Mouse (Mus musculus) embryonic facial prominence, embryonic 11.5 days (tissue): ENCODE measurements around the gene Tmem72. TPM values are rescaled to one million over a fixed set of nuclear protein-coding genes. Genes with fewer than 3 reads are reported as not detected.

Experiments used
- ATAC-seq: fragments of 200-750 bp; cut with Nextera tagmentation; replicated peaks from 2 replicates; pipeline ENCODE4 v1.8.0; 2017; ENCODE audit warnings: low read depth; ENCODE audit not compliant: insufficient number of reproducible peaks, low FRiP score, low TSS enrichment
- DNase-seq: peaks from one replicate; pipeline ENCODE4 v3.0.0-alpha.2; 2015; ENCODE audit warnings: low spot score
- H3K27ac ChIP-seq: fragments of 300-500 bp; sonication (generic); replicated peaks from 2 replicates; pipeline ENCODE4 v1.5.1; 2014; ENCODE audit warnings: mild to moderate bottlenecking, low read depth, low read length, control low read depth
- H3K27me3 ChIP-seq: fragments of 300-500 bp; sonication (generic); 2 replicates; pipeline ENCODE4 v1.6.1; 2014; ENCODE audit warnings: mild to moderate bottlenecking, low read length, moderate library complexity, mixed read lengths; ENCODE audit not compliant: control insufficient read depth, insufficient read depth
- H3K36me3 ChIP-seq: fragments of 300-500 bp; sonication (generic); replicated peaks from 2 replicates; pipeline ENCODE4 v1.6.1; 2014; ENCODE audit warnings: low read depth, mild to moderate bottlenecking, low read length, moderate library complexity, mixed read lengths; ENCODE audit not compliant: control insufficient read depth, insufficient read depth
- H3K4me1 ChIP-seq: fragments of 300-500 bp; sonication (generic); 2 replicates; pipeline ENCODE4 v1.6.1; 2014; ENCODE audit warnings: low read length, mixed read lengths; ENCODE audit not compliant: control insufficient read depth, insufficient read depth
- H3K4me2 ChIP-seq: fragments of 300-500 bp; sonication (generic); 2 replicates; pipeline ENCODE4 v1.6.1; 2014; ENCODE audit warnings: low read depth, mild to moderate bottlenecking, control low read depth, low read length, moderate library complexity
- H3K4me3 ChIP-seq: fragments of 300-500 bp; sonication (generic); 2 replicates; pipeline ENCODE4 v1.5.1; 2014; ENCODE audit warnings: low read depth, low read length, control low read depth
- H3K9ac ChIP-seq: fragments of 300-500 bp; sonication (generic); replicated peaks from 2 replicates; pipeline ENCODE4 v1.6.1; 2014; ENCODE audit warnings: mild to moderate bottlenecking, control low read depth, low read length
- H3K9me3 ChIP-seq: fragments of 300-500 bp; sonication (generic); replicated peaks from 2 replicates; pipeline ENCODE4 v1.6.1; 2016; ENCODE audit warnings: mild to moderate bottlenecking, low read length, inconsistent platforms, mixed read lengths; ENCODE audit not compliant: control insufficient read depth
- WGBS: fragments of 180-500 bp; shearing (Covaris S2); extraction: QIAGEN DNeasy Blood & Tissue Kit; methylation state at CpG from one replicate; pipeline ENCODE4 v1.1.7; 2014; 5-methylcytosine and 5-hydroxymethylcytosine counted together
- polyA plus RNA-seq: library from polyadenylated mRNA; unstranded; fragments of >200 nt; fragmentation: Nextera tagmentation; extraction: Ambion mirVana; gene quantifications from 2 replicates; pipeline ENCODE4 v1.2.1, GENCODE M21; 2014

The Tmem72 gene
- polyA plus RNA-seq, 1 experiment from 2014 or later, result 0.07 TPM

DNA sequence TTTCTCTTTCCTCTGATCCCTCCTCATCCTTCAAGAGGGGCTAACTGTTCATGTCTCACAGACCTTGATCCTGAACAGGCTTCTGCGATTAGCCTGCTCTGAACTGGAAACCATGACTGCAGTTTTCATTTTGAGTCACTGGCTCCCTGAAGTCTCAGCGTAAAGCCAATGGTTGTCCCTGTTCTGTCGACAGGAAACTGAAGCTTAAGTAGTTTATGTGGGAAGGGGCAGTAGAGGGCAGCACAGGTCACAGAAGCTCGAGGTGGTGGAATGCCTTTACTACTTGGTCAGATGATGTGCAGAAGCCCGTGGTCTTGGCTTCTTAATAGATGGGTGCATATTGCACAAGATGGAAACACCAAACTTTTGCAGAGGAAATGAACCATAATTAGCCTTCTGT, 4.7 kb downstream of the Tmem72 start:
- Histone ChIP-seq H3K4me2 (no peak overlapping the region), H3K4me3 (no peak overlapping the region), H3K4me1 (no peaks in the 10 kb centered on the region), H3K27me3 (no peaks in the 10 kb centered on the region), H3K27ac (no peak overlapping the region), H3K9ac (no peak overlapping the region), H3K9me3 (no peaks in the 10 kb centered on the region), H3K36me3 (no peaks in the 10 kb centered on the region)
- DNase-seq (peak; percentile 8), ATAC-seq (no peak)
- WGBS, result 27% methylated on average over 5 of the region's 5 CpGs

DNA sequence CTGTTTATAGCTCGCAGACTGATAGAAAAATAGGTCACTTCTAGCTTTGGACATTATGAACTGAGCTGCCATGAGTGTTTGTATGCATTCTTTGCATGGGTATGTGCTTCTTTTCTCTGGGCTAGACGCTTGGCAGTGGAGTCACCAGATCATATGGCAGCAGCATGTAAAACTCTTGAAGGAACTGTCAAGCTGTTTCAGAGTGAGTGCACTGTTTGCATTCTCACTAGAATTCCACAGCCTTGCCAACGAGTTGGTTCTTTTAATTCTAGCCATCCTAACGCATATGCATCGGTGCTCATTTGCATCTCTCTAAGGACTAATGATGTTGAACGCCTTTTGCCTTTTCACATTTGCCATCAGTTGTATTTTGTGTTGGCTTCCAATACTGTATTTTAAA, 12.4 kb downstream of the Tmem72 start:
- H3K27me3 ChIP-seq, result no peaks in the 10 kb centered on the region
- H3K9me3 ChIP-seq, result no peaks in the 10 kb centered on the region
- H3K4me3 ChIP-seq, result no peak overlapping the region
- no peak overlapping the region for H3K4me2 ChIP-seq
- H3K36me3 ChIP-seq, result no peaks in the 10 kb centered on the region
- no peak overlapping the region for H3K27ac ChIP-seq
- H3K4me1 ChIP-seq, result no peaks in the 10 kb centered on the region
- no peak overlapping the region for H3K9ac ChIP-seq
- ATAC-seq (no peak), DNase-seq (no peak)
- WGBS, result 78% methylated on average over 6 of the region's 6 CpGs

DNA sequence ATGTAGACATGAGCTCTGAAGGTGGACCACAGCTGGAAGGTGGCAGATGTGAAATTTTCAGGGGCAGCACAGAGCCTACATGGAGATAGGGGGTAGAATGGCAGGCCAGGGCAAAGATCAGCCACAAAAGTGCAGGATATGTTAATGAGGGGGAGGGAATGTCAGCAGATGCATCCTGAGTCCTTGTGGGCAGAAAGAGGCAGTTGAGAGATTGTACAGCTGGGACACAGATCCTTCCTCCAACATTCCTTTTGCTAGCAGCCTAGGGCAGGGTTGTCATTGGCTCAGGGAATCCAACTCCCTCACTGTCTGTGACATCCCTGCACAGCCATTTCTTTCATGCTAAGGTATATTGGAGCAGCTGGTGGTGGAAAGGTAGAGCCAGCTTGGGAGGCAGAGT, 15.9 kb downstream of the Tmem72 start:
- Histone ChIP-seq H3K9me3 (no peaks in the 10 kb centered on the region), H3K4me3 (no peak overlapping the region), H3K27ac (no peak overlapping the region), H3K36me3 (no peaks in the 10 kb centered on the region), H3K9ac (no peak overlapping the region), H3K27me3 (no peaks in the 10 kb centered on the region), H3K4me2 (no peak overlapping the region), H3K4me1 (no peaks in the 10 kb centered on the region)
- ATAC-seq, result no peak
- DNase-seq, result no peak

DNA sequence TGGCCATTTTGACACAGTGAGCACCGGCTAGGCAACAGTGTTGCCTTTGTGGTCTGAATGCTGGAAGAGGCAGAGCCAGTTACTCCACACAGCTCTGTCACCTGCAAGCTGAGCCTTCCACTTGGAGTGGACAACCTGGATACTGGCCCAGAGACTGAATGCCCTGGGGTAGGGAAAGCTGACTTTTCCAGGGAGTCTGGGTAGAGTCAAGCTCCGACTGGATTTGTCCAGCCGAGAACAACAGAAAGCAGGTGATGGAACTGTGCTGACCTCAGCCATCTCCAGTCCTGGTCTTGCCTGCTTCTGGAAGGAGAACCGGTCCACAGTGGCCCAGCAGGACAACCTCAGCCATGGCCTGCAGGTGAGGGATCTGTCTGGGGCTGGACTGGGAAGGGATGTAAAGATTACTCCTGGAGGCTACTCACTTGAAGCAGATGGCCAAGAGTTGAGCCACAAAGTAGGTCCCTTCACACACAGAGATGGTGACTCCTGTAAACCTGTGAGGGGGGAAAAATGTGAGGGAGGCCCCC, 18.8 kb downstream of the Tmem72 start:
- Histone ChIP-seq H3K4me2 (no peak overlapping the region), H3K4me1 (no peaks in the 10 kb centered on the region), H3K27me3 (no peaks in the 10 kb centered on the region), H3K27ac (no peak overlapping the region), H3K4me3 (no peak overlapping the region), H3K9me3 (no peaks in the 10 kb centered on the region), H3K9ac (no peak overlapping the region), H3K36me3 (no peaks in the 10 kb centered on the region)
- DNase-seq (no peak), ATAC-seq (no peak)
- 82% methylated on average over 4 of the region's 4 CpGs for WGBS

DNA sequence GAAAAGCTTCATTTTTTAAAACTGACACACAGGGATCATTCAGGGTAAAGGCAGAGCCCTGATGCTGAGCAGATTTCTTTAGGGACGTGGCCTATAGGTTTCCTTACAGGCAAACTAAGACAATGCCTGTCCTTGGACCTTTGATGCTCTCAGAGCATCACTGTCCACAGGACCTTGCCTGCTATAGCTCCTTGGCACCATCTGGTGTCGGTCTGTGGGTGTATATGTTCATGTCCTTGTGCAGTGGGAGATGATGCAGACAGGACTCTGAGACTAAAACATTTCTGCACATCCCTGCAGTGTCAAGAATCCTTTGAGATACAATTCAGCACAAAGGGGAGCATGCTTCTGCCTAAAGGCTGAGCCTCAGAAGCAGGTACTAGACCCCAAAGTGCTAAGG, 19.3 kb downstream of the Tmem72 start:
- no peak overlapping the region for H3K27ac ChIP-seq
- no peaks in the 10 kb centered on the region for H3K27me3 ChIP-seq
- H3K4me3 ChIP-seq, result no peak overlapping the region
- no peaks in the 10 kb centered on the region for H3K9me3 ChIP-seq
- no peaks in the 10 kb centered on the region for H3K36me3 ChIP-seq
- H3K4me1 ChIP-seq, result no peaks in the 10 kb centered on the region
- H3K9ac ChIP-seq, result no peak overlapping the region
- no peak for ATAC-seq
- H3K4me2 ChIP-seq, result no peak overlapping the region
- no peak for DNase-seq
- 57% methylated on average over 2 of the region's 2 CpGs for WGBS

DNA sequence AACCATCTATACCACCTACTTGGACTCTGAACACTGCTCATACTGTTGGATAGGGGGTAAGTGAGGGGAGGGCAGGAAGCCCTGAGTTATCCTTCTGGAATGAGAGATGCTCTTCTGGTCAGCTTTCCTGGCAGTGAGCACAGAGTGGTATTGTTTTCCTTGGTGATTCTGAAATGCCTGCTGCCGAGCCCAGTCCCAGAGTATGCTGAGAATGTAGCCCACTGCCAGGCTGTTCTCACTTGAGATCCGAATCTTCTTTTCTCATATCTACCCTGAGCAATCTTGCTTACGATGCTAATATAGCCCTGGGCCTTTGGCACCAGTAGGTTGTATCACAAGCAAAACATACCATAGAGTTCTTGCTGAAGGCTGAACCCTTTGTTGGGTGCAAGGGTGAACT, 22.4 kb downstream of the Tmem72 start:
- DNase-seq, result no peak
- Histone ChIP-seq H3K9ac (no peak overlapping the region), H3K27ac (no peak overlapping the region), H3K27me3 (no peaks in the 10 kb centered on the region), H3K4me1 (no peaks in the 10 kb centered on the region), H3K4me3 (no peak overlapping the region), H3K4me2 (no peak overlapping the region), H3K36me3 (no peaks in the 10 kb centered on the region), H3K9me3 (no peaks in the 10 kb centered on the region)
- ATAC-seq, result no peak
- WGBS, result 62% methylated on average over 3 of the region's 3 CpGs

DNA sequence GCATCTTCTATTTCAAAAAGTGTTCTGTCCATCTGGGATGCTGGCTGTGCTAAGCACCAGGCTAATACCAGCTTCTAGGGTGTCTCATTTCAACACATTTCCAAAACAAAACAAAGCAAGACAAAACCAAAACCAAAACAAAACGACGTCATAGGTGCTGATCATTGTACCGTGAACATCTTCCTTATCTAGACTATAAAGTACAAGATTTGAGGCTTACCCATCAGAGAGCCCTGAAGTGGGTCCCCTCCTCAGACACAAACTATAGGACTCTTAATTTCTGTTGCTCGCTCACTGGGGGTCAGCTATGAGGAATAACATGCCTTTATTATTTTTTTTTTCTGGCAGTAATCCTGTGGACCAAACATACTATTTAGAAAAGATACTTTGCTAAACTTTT, 23.1 kb downstream of the Tmem72 start:
- no peaks in the 10 kb centered on the region for H3K36me3 ChIP-seq
- WGBS, result 84% methylated on average over 4 of the region's 4 CpGs

DNA sequence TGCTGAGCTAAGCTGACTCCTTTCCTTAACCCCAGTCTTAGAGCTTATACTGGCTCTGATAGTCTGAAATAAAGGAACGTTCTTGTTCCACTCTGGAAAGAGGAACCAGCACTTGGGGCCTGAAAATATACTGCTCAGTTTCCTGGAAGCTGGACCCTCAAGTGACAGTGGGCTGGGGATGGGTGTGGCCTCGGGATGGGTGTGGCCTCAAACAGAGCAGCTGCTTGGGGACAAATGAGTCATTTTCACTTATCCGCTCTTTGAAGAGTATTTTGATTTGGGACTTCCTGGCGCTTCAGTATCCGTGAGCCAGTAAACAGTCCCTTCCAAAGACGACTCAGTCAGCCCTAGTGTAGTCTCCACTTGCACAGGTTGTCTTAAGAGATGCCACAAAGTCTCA, 34.4 kb downstream of the Tmem72 start:
- Histone ChIP-seq H3K9me3 (no peaks in the 10 kb centered on the region), H3K36me3 (no peaks in the 10 kb centered on the region), H3K9ac (no peak overlapping the region), H3K4me2 (no peak overlapping the region), H3K27ac (no peak overlapping the region), H3K4me1 (no peaks in the 10 kb centered on the region), H3K27me3 (no peaks in the 10 kb centered on the region), H3K4me3 (no peak overlapping the region)
- DNase-seq (no peak), ATAC-seq (no peak)
- WGBS, result 43% methylated on average over 6 of the region's 6 CpGs

More for the DNA sequence above, 23.1 kb downstream of the Tmem72 start:
- Histone ChIP-seq H3K9ac (no peak overlapping the region), H3K4me1 (no peaks in the 10 kb centered on the region), H3K4me3 (no peak overlapping the region), H3K27me3 (no peaks in the 10 kb centered on the region), H3K4me2 (no peak overlapping the region), H3K27ac (no peak overlapping the region), H3K9me3 (no peaks in the 10 kb centered on the region)
- DNase-seq (no peak), ATAC-seq (no peak)
